ENCODE assay signal across 8 mouse cellular contexts in the genomic region with DNA sequence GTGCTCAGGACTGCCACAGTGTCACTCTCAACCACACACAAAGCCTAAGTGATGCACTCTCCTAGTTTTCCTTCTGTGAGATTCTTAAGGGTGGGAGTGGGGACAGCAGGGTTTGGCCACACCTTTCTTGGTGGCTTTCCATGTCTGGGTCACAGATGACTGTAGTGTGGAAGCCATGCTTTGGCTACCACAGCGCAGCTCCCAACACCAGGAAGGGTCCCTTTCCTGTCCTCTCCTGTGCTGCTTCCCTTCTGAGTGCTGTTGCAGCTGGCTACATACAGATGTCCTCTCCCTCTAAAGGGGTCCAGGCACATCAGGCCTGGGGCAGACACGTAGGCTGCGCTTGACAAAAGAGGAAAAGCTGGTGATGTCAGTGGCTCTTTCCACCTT. TPM values are rescaled to one million over a fixed set of nuclear protein-coding genes. Genes with fewer than 3 reads are reported as not detected.
A peak's percentile ranks its signal among the peaks of the same experiment; 100 is the strongest.
DNase-seq lines count a peak whose midpoint lies in the region; ATAC-seq and TF ChIP-seq lines count a peak whose summit lies in the region.

No protein-coding gene starts in this region.

- ATAC-seq in heart, postnatal 0 days (ENCODE audit: insufficient read depth, low read depth), result peak; percentile 48
- no peak for ATAC-seq in limb, embryonic 11.5 days (ENCODE audit: insufficient number of reproducible peaks, low FRiP score, low TSS enrichment, low read depth)
- ATAC-seq in stomach, embryonic 16.5 days (ENCODE audit: insufficient read depth, low FRiP score), result peak; percentile 56

- no peak overlapping the region for H3K4me3 ChIP-seq in C2C12 (ENCODE audit: insufficient read depth, poor library complexity, severe bottlenecking)
- H3K4me3 ChIP-seq in cortical plate, adult 2 months (ENCODE audit: insufficient read depth, low read length), result no peak overlapping the region
- no peak overlapping the region for H3K4me3 ChIP-seq in heart, postnatal 0 days (ENCODE audit: low read depth, low read length)
- H3K4me3 ChIP-seq in limb, embryonic 11.5 days (ENCODE audit: low read depth, low read length), result no peak overlapping the region
- no peak overlapping the region for H3K4me3 ChIP-seq in stomach, embryonic 16.5 days (replicated peaks; ENCODE audit: low read length)

- peak overlapping the region; percentile 20 for H3K4me2 ChIP-seq in heart, postnatal 0 days (ENCODE audit: low read depth, low read length)
- peak overlapping the region; percentile 8; the same call in 1 of the 2 replicates for H3K4me2 ChIP-seq in limb, embryonic 11.5 days (ENCODE audit: low read depth, severe bottlenecking)
- no peak overlapping the region for H3K4me2 ChIP-seq in stomach, embryonic 16.5 days (ENCODE audit: low read depth, low read length)

- TF ChIP-seq CTCF in C2C12 (IDR thresholded peaks at IDR 0.05; ENCODE audit: control insufficient read depth, insufficient read depth, insufficient read length), result no peak
- TF ChIP-seq CTCF in cortical plate, adult 2 months (IDR thresholded peaks at IDR 0.05; ENCODE audit: extremely low read depth, insufficient read depth, low read length), result no peak
- no peak; the same call in 1 of the 2 replicates for TF ChIP-seq CTCF in heart, postnatal 0 days (IDR thresholded peaks at IDR 0.05; ENCODE audit: low read depth)

- peaks cover 56% of the 10 kb centered on the region for H3K79me2 ChIP-seq in C2C12 (ENCODE audit: control insufficient read depth, insufficient read depth)

- peaks cover 50% of the 10 kb centered on the region for H3K36me3 ChIP-seq in C2C12 (ENCODE audit: control insufficient read depth, insufficient read depth)
- H3K36me3 ChIP-seq in heart, postnatal 0 days (replicated peaks; ENCODE audit: control insufficient read depth, insufficient read depth, low read length), result peaks cover 3% of the 10 kb centered on the region
- peaks cover 8% of the 10 kb centered on the region; the same call in 1 of the 2 replicates for H3K36me3 ChIP-seq in limb, embryonic 11.5 days (ENCODE audit: control insufficient read depth, insufficient read depth, low read length)
- H3K36me3 ChIP-seq in stomach, embryonic 16.5 days (ENCODE audit: control insufficient read depth, insufficient read depth, low read length), result no peaks in the 10 kb centered on the region

- H3K79me3 ChIP-seq in C2C12 (ENCODE audit: low read depth), result peaks cover 12% of the 10 kb centered on the region

- peak overlapping the region; percentile 69 for H3K27ac ChIP-seq in cortical plate, adult 2 months (ENCODE audit: insufficient read depth, low read length)
- peak overlapping the region; percentile 87 for H3K27ac ChIP-seq in heart, postnatal 0 days (ENCODE audit: low read depth)
- H3K27ac ChIP-seq in limb, embryonic 11.5 days (replicated peaks; ENCODE audit: low read depth, low read length), result peak overlapping the region; percentile 96
- H3K27ac ChIP-seq in stomach, embryonic 16.5 days (ENCODE audit: low read length), result peak overlapping the region; percentile 94

- no peaks in the 10 kb centered on the region; the same call in 1 of the 2 replicates for H3K4me1 ChIP-seq in cortical plate, adult 2 months (ENCODE audit: control insufficient read depth, insufficient read depth, low read length)
- H3K4me1 ChIP-seq in heart, postnatal 0 days (ENCODE audit: control insufficient read depth, insufficient read depth), result peaks cover 62% of the 10 kb centered on the region
- peaks cover 45% of the 10 kb centered on the region for H3K4me1 ChIP-seq in limb, embryonic 11.5 days (ENCODE audit: control insufficient read depth, insufficient read depth, low read length)
- peaks cover 25% of the 10 kb centered on the region for H3K4me1 ChIP-seq in stomach, embryonic 16.5 days (ENCODE audit: control insufficient read depth, insufficient read depth, low read length)

- TF ChIP-seq POLR2A in cortical plate, adult 2 months (IDR thresholded peaks at IDR 0.05; ENCODE audit: extremely low read depth, insufficient read depth, low read length), result no peak

- H3ac ChIP-seq in C2C12 (ENCODE audit: control insufficient read depth, insufficient read length, low read depth), result peak overlapping the region; percentile 25

- H3K9ac ChIP-seq in heart, postnatal 0 days (replicated peaks; ENCODE audit: low read depth, low read length), result 0 out of 2 replicates have a peak overlapping the region, but pooled peaks have one; percentile 0
- H3K9ac ChIP-seq in limb, embryonic 11.5 days (ENCODE audit: low read length), result peak overlapping the region; percentile 44
- H3K9ac ChIP-seq in stomach, embryonic 16.5 days (ENCODE audit: low read length), result peak overlapping the region; percentile 41

- peak; percentile 60 for DNase-seq in heart, postnatal 0 days (ENCODE audit: low spot score)
- DNase-seq in limb, embryonic 11.5 days (ENCODE audit: low spot score), result no peak
- no peak for DNase-seq in right cerebral cortex, postnatal 36 days (ENCODE audit: low spot score in 2 of 2)
- DNase-seq in B cell, adult 2 months, result no peak
- no peak for DNase-seq in thymus, postnatal 4 days

- 73% methylated on average over 3 of the region's 3 CpGs for WGBS in heart, postnatal 0 days
- 76% methylated on average over 3 of the region's 3 CpGs for WGBS in limb, embryonic 11.5 days
- WGBS in stomach, embryonic 16.5 days, result 82% methylated on average over 3 of the region's 3 CpGs

- H3K27me3 ChIP-seq in C2C12 (ENCODE audit: control insufficient read depth, insufficient read depth, insufficient read length), result no peaks in the 10 kb centered on the region
- no peaks in the 10 kb centered on the region for H3K27me3 ChIP-seq in heart, postnatal 0 days (ENCODE audit: control insufficient read depth, insufficient read depth, low read length)
- no peaks in the 10 kb centered on the region for H3K27me3 ChIP-seq in limb, embryonic 11.5 days (ENCODE audit: control insufficient read depth, insufficient read depth, low read length)
- H3K27me3 ChIP-seq in stomach, embryonic 16.5 days (ENCODE audit: control insufficient read depth, insufficient read depth, low read length), result no peaks in the 10 kb centered on the region

- TF ChIP-seq EP300 in heart, postnatal 0 days (IDR thresholded peaks at IDR 0.05; ENCODE audit: low read depth), result peak; percentile 40; the same call in 1 of the 2 replicates

- H3K9me3 ChIP-seq in heart, postnatal 0 days (replicated peaks; ENCODE audit: control insufficient read depth, low read length), result no peaks in the 10 kb centered on the region
- no peaks in the 10 kb centered on the region for H3K9me3 ChIP-seq in limb, embryonic 11.5 days (ENCODE audit: control insufficient read depth, low read length)
- no peaks in the 10 kb centered on the region for H3K9me3 ChIP-seq in stomach, embryonic 16.5 days (replicated peaks; ENCODE audit: control insufficient read depth, low read length)

TF ChIP-seq in C2C12, 6 proteins besides CTCF, POLR2A, EP300 and RAD21:
- TF ChIP-seq MAX (IDR thresholded peaks at IDR 0.05) (peak; percentile 3), CEBPB (IDR thresholded peaks at IDR 0.05; ENCODE audit: low read depth) (no peak)

RNA-seq across cellular contexts. Expression of gene Fmnl3, which starts 36.6 kb away (rescaled TPM):
- polyA plus RNA-seq in C2C12 (2012; fragmentation: generic; extraction: Trizol), result 76.6 TPM
- 13.7 and 15.4 TPM in 2 replicates for polyA plus RNA-seq in cortical plate, adult 2 months (2012; rRNA removed)
- total RNA-seq in heart, postnatal 0 days (2014; rRNA removed; ENCODE audit: low replicate concordance), result 18.2 and 21.6 TPM in 2 replicates
- polyA plus RNA-seq in heart, postnatal 0 days (2015; fragmentation: Nextera tagmentation; extraction: Ambion mirVana), result 10.1 and 12.1 TPM in 2 replicates
- polyA plus RNA-seq in limb, embryonic 11.5 days (2014; fragmentation: Nextera tagmentation; extraction: Ambion mirVana), result 26.8 and 31.7 TPM in 2 replicates
- polyA plus RNA-seq in stomach, embryonic 16.5 days (2015; fragmentation: Nextera tagmentation; extraction: Ambion mirVana), result 14.2 and 16.6 TPM in 2 replicates

RNA-seq across cellular contexts. Expression of gene Fam186b, which starts 38.0 kb away (rescaled TPM):
- polyA plus RNA-seq in C2C12 (2012; fragmentation: generic; extraction: Trizol), result not detected
- 0.69 and 1.1 TPM in 2 replicates for polyA plus RNA-seq in cortical plate, adult 2 months (2012; rRNA removed)
- not detected in 2 replicates for total RNA-seq in heart, postnatal 0 days (2014; rRNA removed; ENCODE audit: low replicate concordance)
- 0.07 and 0.22 TPM in 2 replicates for polyA plus RNA-seq in heart, postnatal 0 days (2015; fragmentation: Nextera tagmentation; extraction: Ambion mirVana)
- polyA plus RNA-seq in limb, embryonic 11.5 days (2014; fragmentation: Nextera tagmentation; extraction: Ambion mirVana), result not detected in 2 replicates
- 0.06 and 0.10 TPM in 2 replicates for polyA plus RNA-seq in stomach, embryonic 16.5 days (2015; fragmentation: Nextera tagmentation; extraction: Ambion mirVana)

RNA-seq across cellular contexts. Expression of gene Prpf40b, which starts 38.8 kb away (rescaled TPM):
- polyA plus RNA-seq in C2C12 (2012; fragmentation: generic; extraction: Trizol), result 24.7 TPM
- polyA plus RNA-seq in cortical plate, adult 2 months (2012; rRNA removed), result 156 and 168 TPM in 2 replicates
- 25.4 and 26.9 TPM in 2 replicates for total RNA-seq in heart, postnatal 0 days (2014; rRNA removed; ENCODE audit: low replicate concordance)
- polyA plus RNA-seq in heart, postnatal 0 days (2015; fragmentation: Nextera tagmentation; extraction: Ambion mirVana), result 27.4 and 29.3 TPM in 2 replicates
- polyA plus RNA-seq in limb, embryonic 11.5 days (2014; fragmentation: Nextera tagmentation; extraction: Ambion mirVana), result 51.9 and 57.3 TPM in 2 replicates
- 42.5 and 44.3 TPM in 2 replicates for polyA plus RNA-seq in stomach, embryonic 16.5 days (2015; fragmentation: Nextera tagmentation; extraction: Ambion mirVana)

RNA-seq across cellular contexts. Expression of gene Tmbim6, which starts 59.0 kb away (rescaled TPM):
- 372 TPM for polyA plus RNA-seq in C2C12 (2012; fragmentation: generic; extraction: Trizol)
- 369 and 399 TPM in 2 replicates for polyA plus RNA-seq in cortical plate, adult 2 months (2012; rRNA removed)
- 190 and 225 TPM in 2 replicates for total RNA-seq in heart, postnatal 0 days (2014; rRNA removed; ENCODE audit: low replicate concordance)
- 188 and 200 TPM in 2 replicates for polyA plus RNA-seq in heart, postnatal 0 days (2015; fragmentation: Nextera tagmentation; extraction: Ambion mirVana)
- polyA plus RNA-seq in limb, embryonic 11.5 days (2014; fragmentation: Nextera tagmentation; extraction: Ambion mirVana), result 225 and 238 TPM in 2 replicates
- 438 and 480 TPM in 2 replicates for polyA plus RNA-seq in stomach, embryonic 16.5 days (2015; fragmentation: Nextera tagmentation; extraction: Ambion mirVana)
